Mouse (Mus musculus) megakaryocyte, adult 5-6 weeks (primary cell): Measurements from ENCODE around the gene Olfr619. TPM values are rescaled to one million over a fixed set of nuclear protein-coding genes. Genes with fewer than 3 reads are reported as not detected.

ENCODE experiments used
- ATAC-seq: 2 replicates; pipeline ENCODE4 v1.8.0; 2016; ENCODE audit warnings: mild to moderate bottlenecking, inconsistent platforms; ENCODE audit not compliant: poor library complexity, severe bottlenecking
- total RNA-seq, 2 experiments: library from RNA; stranded (forward) in 1 of 2; stranded (reverse) in 1 of 2; fragments of 153-499, 151-499 nt in 1 of 2; fragments of 221-1000, 200-1000 nt in 1 of 2; gene quantifications; 2 replicates each; pipeline versions ENCODE4 v1.2.3 to v1.2.4; 2015 to 2017

Olfr619 gene
- total RNA-seq (2015) (not detected in 2 replicates), total RNA-seq (2017) (not detected in 2 replicates)

DNA sequence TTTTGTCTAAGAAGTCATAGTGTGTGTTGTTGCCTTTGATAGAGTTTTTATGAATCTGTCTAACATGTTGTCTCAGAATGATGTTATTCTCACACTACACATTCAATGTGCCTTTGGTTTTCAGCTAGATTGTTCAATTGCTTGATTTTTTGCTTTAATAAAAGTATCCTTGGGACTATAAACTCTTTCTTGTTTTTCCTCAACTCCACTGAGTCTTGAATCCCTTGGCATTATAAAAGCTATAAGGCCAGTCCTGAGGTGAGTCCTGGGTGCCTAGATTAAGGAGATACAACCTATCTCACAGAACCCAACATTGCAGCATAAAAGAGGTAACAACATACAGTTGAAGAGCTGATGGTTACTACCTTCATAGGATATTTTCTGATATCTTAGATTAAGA is at the start of gene Olfr619:
Gene Olfr619, plus strand, starts transcription at position 301 of the 400 bp plus-strand sequence.
- no peak for ATAC-seq

DNA sequence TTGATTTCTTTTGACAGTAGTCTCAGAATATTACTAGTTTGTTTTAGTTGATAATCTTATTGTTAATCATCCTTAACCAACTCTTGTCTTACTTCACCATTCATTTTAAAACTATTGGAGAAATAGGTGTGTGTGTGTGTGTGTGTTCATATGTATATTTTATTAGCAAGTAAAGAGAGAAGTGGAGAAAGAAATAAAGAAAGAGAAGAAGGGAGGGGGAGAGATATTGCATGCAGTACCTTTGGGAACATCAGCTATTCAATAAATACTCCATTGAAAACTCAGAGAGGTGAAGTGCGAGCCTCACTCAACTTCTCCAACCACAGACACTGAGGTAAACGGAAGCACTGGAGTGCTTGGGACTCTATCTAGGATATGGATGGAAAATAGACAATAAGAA is 44.6 kb upstream of the Olfr619 start, which contains the start of gene Olfr615:
Gene Olfr615, plus strand, starts transcription at position 301 of the 400 bp plus-strand sequence.
- no peak for ATAC-seq

DNA sequence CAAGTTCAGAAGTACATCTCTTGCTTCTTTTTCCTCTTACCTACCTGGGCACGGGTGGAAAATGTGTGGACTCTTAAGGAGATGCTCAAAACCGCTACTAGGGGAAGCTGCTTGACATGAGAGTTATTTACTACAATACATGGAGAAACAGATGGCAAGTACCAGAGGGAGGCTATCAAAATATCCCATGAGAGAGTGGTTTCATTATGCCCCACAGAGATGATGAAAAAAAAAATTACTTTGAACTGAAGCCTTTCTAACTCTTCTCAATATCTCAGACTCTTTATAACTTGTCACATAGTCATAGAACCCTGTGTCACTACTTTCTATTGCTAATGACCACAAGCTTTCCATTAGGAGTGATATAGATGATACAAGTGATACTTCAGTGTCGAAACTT is 31.3 kb upstream of the Olfr619 start, which contains the start of gene Olfr616:
Gene Olfr616, minus strand, starts transcription at position 101 of the 400 bp plus-strand sequence.
- ATAC-seq: no peak

DNA sequence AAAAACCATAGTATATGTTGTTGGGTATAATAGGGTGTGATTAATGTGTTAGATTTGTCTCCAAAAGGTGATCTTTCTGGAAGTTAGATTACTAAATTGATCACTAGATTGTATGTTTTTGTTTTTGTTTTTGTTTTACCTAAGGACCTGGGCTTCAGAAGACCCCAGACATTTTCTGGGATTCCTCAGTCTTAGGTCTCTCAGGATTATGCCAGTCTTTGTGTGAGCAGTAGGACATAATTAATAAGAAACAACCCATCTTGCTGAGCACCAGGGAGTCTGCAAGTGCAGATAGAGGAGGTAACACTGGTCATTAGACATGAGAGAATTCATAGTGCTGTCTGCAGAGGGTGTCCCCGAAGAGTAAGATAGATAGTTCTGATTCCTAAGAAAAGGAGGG is 27.6 kb upstream of the Olfr619 start, which contains the start of gene Olfr617:
Gene Olfr617, plus strand, starts transcription at position 301 of the 400 bp plus-strand sequence.
- no peak for ATAC-seq

DNA sequence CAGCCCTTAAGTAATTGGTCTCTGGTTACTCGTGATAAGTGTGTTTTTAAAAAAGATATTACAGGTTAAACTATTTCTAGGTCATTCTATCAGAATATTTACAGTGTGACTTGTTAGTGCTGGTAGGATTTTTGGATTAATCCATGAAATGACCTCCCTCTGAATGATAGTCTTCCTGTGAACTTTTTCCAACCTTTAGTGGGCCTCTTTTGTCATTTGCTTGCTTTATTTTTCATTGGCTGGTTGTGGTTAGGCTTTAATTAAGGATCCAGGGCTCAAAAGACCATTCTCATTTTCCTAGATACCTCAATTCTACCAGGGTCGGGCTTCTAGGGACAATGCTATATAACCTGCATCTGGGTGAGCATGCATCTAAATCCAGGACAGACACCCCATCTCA is 10.6 kb upstream of the Olfr619 start, which contains the start of gene Olfr618:
Gene Olfr618, plus strand, starts transcription at position 301 of the 400 bp plus-strand sequence.
- no peak for ATAC-seq

DNA sequence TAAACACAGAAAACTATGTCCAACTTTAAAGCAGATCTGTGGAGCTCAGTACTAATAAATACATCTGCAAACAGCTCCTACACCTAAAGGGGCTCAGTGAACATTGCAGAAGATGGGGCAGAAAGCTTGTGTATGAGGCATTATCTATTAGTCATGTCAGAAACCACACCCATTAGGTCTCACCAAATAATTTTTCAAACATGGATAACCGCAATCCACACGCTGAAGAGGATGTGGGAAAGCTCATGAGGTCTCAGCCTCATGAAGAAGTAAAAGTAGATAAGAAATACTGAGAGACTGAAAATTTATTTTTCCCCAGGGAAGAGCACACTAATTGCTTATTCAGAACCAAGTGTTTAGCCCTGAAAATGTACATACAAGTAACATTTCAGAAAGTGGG is 7.0 kb downstream of the Olfr619 start:
- ATAC-seq: no peak

DNA sequence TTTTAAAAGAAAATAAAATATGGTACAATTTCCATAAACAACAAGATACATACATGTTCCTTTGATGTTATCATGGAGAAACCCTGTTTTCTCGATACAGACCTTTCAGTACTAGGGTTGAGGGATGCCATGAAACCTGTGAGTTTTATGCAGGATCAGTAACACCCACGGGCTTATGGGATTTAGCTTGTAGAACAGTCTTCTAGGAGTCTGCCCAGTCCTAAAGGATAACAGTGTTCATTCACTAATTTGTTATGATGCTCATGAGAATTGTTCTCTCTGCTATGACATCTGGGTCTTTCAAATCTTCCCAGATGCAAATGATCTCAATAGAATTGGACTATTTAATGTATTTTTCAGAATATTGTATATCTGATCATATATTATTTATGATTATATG is 12.1 kb downstream of the Olfr619 start, which contains the start of gene Olfr620:
Gene Olfr620, minus strand, starts transcription at position 101 of the 400 bp plus-strand sequence.
- ATAC-seq: no peak

DNA sequence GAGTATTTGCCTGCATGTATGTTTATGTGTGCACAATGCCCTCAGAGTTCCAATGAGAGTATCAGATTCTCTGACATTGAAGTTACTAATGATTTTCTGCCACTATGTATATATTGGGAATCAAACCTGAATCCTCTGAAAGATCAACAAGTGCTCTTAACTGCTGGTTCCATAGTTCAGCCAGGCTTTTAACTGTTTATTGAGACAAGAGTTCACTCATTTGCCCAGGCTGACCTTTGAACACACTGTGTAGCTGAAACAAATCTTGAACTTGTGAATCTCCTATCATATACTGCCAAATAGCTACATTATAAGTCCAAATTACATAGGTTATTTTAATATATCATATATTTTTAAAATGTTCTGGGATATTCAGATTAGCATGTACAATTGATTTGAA is 36.4 kb downstream of the Olfr619 start:
- no peak for ATAC-seq

DNA sequence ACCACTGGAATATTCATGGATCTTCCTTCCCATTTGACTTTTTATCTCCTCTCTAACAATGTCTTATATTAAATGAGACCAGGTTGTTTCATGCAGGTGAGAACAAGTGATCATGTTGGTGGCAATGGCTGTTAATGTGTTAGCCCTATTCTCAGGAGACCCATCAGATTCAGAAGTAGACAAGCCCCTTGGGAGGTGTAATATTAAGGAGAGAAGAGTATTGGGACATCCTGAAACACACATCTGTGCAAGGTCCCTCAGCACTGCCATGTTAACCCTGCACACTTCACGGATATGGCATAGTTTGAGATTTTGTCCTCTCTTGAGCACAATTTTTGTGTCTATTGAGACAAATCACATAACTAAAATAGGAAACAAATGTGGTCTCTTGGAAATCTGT is 42.2 kb downstream of the Olfr619 start, which contains the start of gene Olfr622:
Gene Olfr622, minus strand, starts transcription at position 101 of the 400 bp plus-strand sequence.
- no peak for ATAC-seq

DNA sequence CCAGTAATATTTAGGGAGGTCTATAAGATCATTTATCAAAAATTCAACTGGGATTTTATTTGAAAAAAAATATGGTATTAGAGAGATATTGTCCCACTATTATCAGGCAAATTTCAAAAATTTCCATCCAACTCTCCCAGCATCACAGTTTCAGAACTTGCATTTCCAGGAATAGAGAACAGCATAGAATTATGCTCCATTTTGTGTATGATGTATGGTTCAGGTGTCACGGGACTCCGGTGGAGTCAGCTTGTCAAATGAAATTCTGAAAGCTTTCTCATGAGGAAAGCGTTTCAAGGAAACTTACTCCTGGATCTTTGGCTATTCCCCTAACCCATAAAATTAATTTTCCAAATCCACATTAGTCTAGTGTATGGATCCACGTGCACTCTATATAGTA is 43.7 kb downstream of the Olfr619 start:
- ATAC-seq: no peak

Other genes with a start within 250 kb of the Olfr619 start
Only the 30 nearest of the 32 such genes appear.
- gene Olfr601, start 237.9 kb upstream of the Olfr619 start, total RNA-seq (2015): not detected in 2 replicates
- gene Olfr601, start 237.9 kb upstream of the Olfr619 start, total RNA-seq (2017): not detected in 2 replicates
- not detected in 2 replicates for gene Olfr603, start 214.4 kb upstream of the Olfr619 start, total RNA-seq (2015)
- gene Olfr603, start 214.4 kb upstream of the Olfr619 start, total RNA-seq (2017): not detected in 2 replicates
- not detected in 2 replicates for gene Usp17lc, start 185.5 kb upstream of the Olfr619 start, total RNA-seq (2015)
- not detected in 2 replicates for gene Usp17lc, start 185.5 kb upstream of the Olfr619 start, total RNA-seq (2017)
- not detected in 2 replicates for gene Olfr605, start 155.1 kb upstream of the Olfr619 start, total RNA-seq (2015)
- not detected in 2 replicates for gene Olfr605, start 155.1 kb upstream of the Olfr619 start, total RNA-seq (2017)
- not detected in 2 replicates for gene Olfr606, start 151.5 kb upstream of the Olfr619 start, total RNA-seq (2015)
- not detected in 2 replicates for gene Olfr606, start 151.5 kb upstream of the Olfr619 start, total RNA-seq (2017)
- not detected in 2 replicates for gene Olfr607, start 136.4 kb upstream of the Olfr619 start, total RNA-seq (2015)
- not detected in 2 replicates for gene Olfr607, start 136.4 kb upstream of the Olfr619 start, total RNA-seq (2017)
- gene Olfr608, start 130.7 kb upstream of the Olfr619 start, total RNA-seq (2015): not detected in 2 replicates
- gene Olfr608, start 130.7 kb upstream of the Olfr619 start, total RNA-seq (2017): not detected in 2 replicates
- not detected in 2 replicates for gene Olfr609, start 102.5 kb upstream of the Olfr619 start, total RNA-seq (2015)
- gene Olfr609, start 102.5 kb upstream of the Olfr619 start, total RNA-seq (2017): not detected in 2 replicates
- gene Olfr610, start 88.5 kb upstream of the Olfr619 start, total RNA-seq (2015): not detected in 2 replicates
- gene Olfr610, start 88.5 kb upstream of the Olfr619 start, total RNA-seq (2017): not detected in 2 replicates
- gene Olfr611, start 79.7 kb upstream of the Olfr619 start, total RNA-seq (2015): not detected in 2 replicates
- gene Olfr611, start 79.7 kb upstream of the Olfr619 start, total RNA-seq (2017): not detected in 2 replicates
- gene Olfr612, start 57.9 kb upstream of the Olfr619 start, total RNA-seq (2015): not detected in 2 replicates
- not detected in 2 replicates for gene Olfr612, start 57.9 kb upstream of the Olfr619 start, total RNA-seq (2017)
- not detected in 2 replicates for gene Olfr613, start 52.5 kb upstream of the Olfr619 start, total RNA-seq (2015)
- not detected in 2 replicates for gene Olfr613, start 52.5 kb upstream of the Olfr619 start, total RNA-seq (2017)
- not detected in 2 replicates for gene Olfr615, start 44.5 kb upstream of the Olfr619 start, total RNA-seq (2015)
- not detected in 2 replicates for gene Olfr615, start 44.5 kb upstream of the Olfr619 start, total RNA-seq (2017)
- gene Olfr616, start 31.4 kb upstream of the Olfr619 start, total RNA-seq (2015): not detected in 2 replicates
- not detected in 2 replicates for gene Olfr616, start 31.4 kb upstream of the Olfr619 start, total RNA-seq (2017)
- gene Olfr617, start 27.5 kb upstream of the Olfr619 start, total RNA-seq (2015): not detected in 2 replicates
- gene Olfr617, start 27.5 kb upstream of the Olfr619 start, total RNA-seq (2017): not detected in 2 replicates
- not detected in 2 replicates for gene Olfr618, start 10.5 kb upstream of the Olfr619 start, total RNA-seq (2015)
- gene Olfr618, start 10.5 kb upstream of the Olfr619 start, total RNA-seq (2017): not detected in 2 replicates
- not detected in 2 replicates for gene Olfr620, start 12.0 kb downstream of the Olfr619 start, total RNA-seq (2015)
- not detected in 2 replicates for gene Olfr620, start 12.0 kb downstream of the Olfr619 start, total RNA-seq (2017)
- gene Olfr622, start 42.1 kb downstream of the Olfr619 start, total RNA-seq (2015): not detected in 2 replicates
- not detected in 2 replicates for gene Olfr622, start 42.1 kb downstream of the Olfr619 start, total RNA-seq (2017)
- gene Olfr623, start 63.1 kb downstream of the Olfr619 start, total RNA-seq (2015): not detected in 2 replicates
- not detected in 2 replicates for gene Olfr623, start 63.1 kb downstream of the Olfr619 start, total RNA-seq (2017)
- 0.05 TPM in 1 of 2 replicates, not detected in the other for gene Olfr624, start 70.6 kb downstream of the Olfr619 start, total RNA-seq (2015)
- 0.15 TPM in 1 of 2 replicates, not detected in the other for gene Olfr624, start 70.6 kb downstream of the Olfr619 start, total RNA-seq (2017)
- gene Olfr625-ps1, start 82.1 kb downstream of the Olfr619 start, total RNA-seq (2015): not detected in 2 replicates
- not detected in 2 replicates for gene Olfr625-ps1, start 82.1 kb downstream of the Olfr619 start, total RNA-seq (2017)
- not detected in 2 replicates for gene Olfr243, start 114.1 kb downstream of the Olfr619 start, total RNA-seq (2015)
- gene Olfr243, start 114.1 kb downstream of the Olfr619 start, total RNA-seq (2017): not detected in 2 replicates
- not detected in 2 replicates for gene Olfr628, start 129.8 kb downstream of the Olfr619 start, total RNA-seq (2015)
- gene Olfr628, start 129.8 kb downstream of the Olfr619 start, total RNA-seq (2017): not detected in 2 replicates
- not detected in 2 replicates for gene Olfr629, start 144.4 kb downstream of the Olfr619 start, total RNA-seq (2015)
- gene Olfr629, start 144.4 kb downstream of the Olfr619 start, total RNA-seq (2017): not detected in 2 replicates
- gene Olfr630, start 156.8 kb downstream of the Olfr619 start, total RNA-seq (2015): not detected in 2 replicates
- not detected in 2 replicates for gene Olfr630, start 156.8 kb downstream of the Olfr619 start, total RNA-seq (2017)
- gene Olfr69, start 171.0 kb downstream of the Olfr619 start, total RNA-seq (2015): not detected in 2 replicates
- not detected in 2 replicates for gene Olfr69, start 171.0 kb downstream of the Olfr619 start, total RNA-seq (2017)
- not detected in 2 replicates for gene Olfr68, start 179.1 kb downstream of the Olfr619 start, total RNA-seq (2015)
- gene Olfr68, start 179.1 kb downstream of the Olfr619 start, total RNA-seq (2017): not detected in 2 replicates
- gene Olfr67, start 191.2 kb downstream of the Olfr619 start, total RNA-seq (2015): not detected in 2 replicates
- gene Olfr67, start 191.2 kb downstream of the Olfr619 start, total RNA-seq (2017): not detected in 2 replicates
- gene Hbb-bt, start 213.4 kb downstream of the Olfr619 start, total RNA-seq (2015): 43.0 and 130 TPM in 2 replicates
- 14.3 and 23.0 TPM in 2 replicates for gene Hbb-bt, start 213.4 kb downstream of the Olfr619 start, total RNA-seq (2017)
- 106 and 274 TPM in 2 replicates for gene Hbb-bs, start 227.5 kb downstream of the Olfr619 start, total RNA-seq (2015)
- 71.1 and 121 TPM in 2 replicates for gene Hbb-bs, start 227.5 kb downstream of the Olfr619 start, total RNA-seq (2017)